31 mouse cellular contexts compared by ENCODE assay signal in genomic region chr3:69869702-69870101, GRCm38 (mm10). TPM values are rescaled to one million over a fixed set of nuclear protein-coding genes. Genes with fewer than 3 reads are reported as not detected.
"Had no signal": no experiment of that assay in that cellular context is flagged by ENCODE, and none has a peak within 500 bp of the region (broad histone marks: within the 10 kb centered on the region; RNA-seq: fewer than 3 reads in every experiment).

No protein-coding gene starts in this region.

- H3K27me3 ChIP-seq: hindbrain, embryonic 12.5 days; kidney, embryonic 15.5 days; limb, embryonic 13.5 days; limb, embryonic 15.5 days; liver, embryonic 13.5 days had no signal

- DNase-seq: gastrocnemius, postnatal 14 days; gastrocnemius, postnatal 36 days; heart, adult 11 months; heart, adult 2 months; heart, postnatal 10 days; heart, postnatal 4 days; kidney, adult 11 months; kidney, adult 2 months; kidney, adult 9 months; kidney, postnatal 14 days; kidney, postnatal 36 days; layer of hippocampus, adult 9-11 months; layer of hippocampus, postnatal 36 days; left cerebral cortex, postnatal 4 days; liver, embryonic 13.5 days had no signal

- H3K27ac ChIP-seq: heart, adult 2 months; heart, embryonic 10.5 days; hindbrain, embryonic 10.5 days; hindbrain, embryonic 12.5 days; hindbrain, embryonic 14.5 days; kidney, embryonic 15.5 days; kidney, postnatal 0 days; limb, embryonic 13.5 days; limb, embryonic 15.5 days; liver, embryonic 13.5 days had no signal

- H3K4me1 ChIP-seq: heart, embryonic 10.5 days; heart, embryonic 12.5 days; hindbrain, embryonic 10.5 days; hindbrain, embryonic 12.5 days; kidney, embryonic 15.5 days; limb, embryonic 13.5 days; limb, embryonic 15.5 days; liver, embryonic 13.5 days had no signal

- ATAC-seq: hindbrain, embryonic 16.5 days; inflammation-experienced regulatory T-cells, adult 6 months had no signal

- H3K4me2 ChIP-seq: heart, embryonic 12.5 days; hindbrain, embryonic 12.5 days; hindbrain, embryonic 14.5 days; kidney, embryonic 15.5 days; limb, embryonic 13.5 days; limb, embryonic 15.5 days; liver, embryonic 11.5 days; liver, embryonic 13.5 days had no signal

- H3K4me3 ChIP-seq: heart, adult 2 months; heart, embryonic 10.5 days; heart, embryonic 12.5 days; hindbrain, embryonic 10.5 days; hindbrain, embryonic 12.5 days; kidney, embryonic 15.5 days; limb, embryonic 13.5 days; limb, embryonic 15.5 days; liver, embryonic 13.5 days had no signal

- H3K36me3 ChIP-seq: heart, embryonic 10.5 days; heart, embryonic 12.5 days; hindbrain, embryonic 10.5 days; hindbrain, embryonic 12.5 days; kidney, embryonic 15.5 days; limb, embryonic 13.5 days; limb, embryonic 15.5 days; liver, embryonic 13.5 days had no signal

- H3K9ac ChIP-seq: heart, embryonic 12.5 days; hindbrain, embryonic 12.5 days; hindbrain, embryonic 14.5 days; kidney, embryonic 15.5 days; limb, embryonic 13.5 days; limb, embryonic 15.5 days; liver, embryonic 13.5 days had no signal

- H3K9me3 ChIP-seq: heart, embryonic 10.5 days; heart, embryonic 12.5 days; hindbrain, embryonic 10.5 days; hindbrain, embryonic 12.5 days; kidney, embryonic 15.5 days; limb, embryonic 13.5 days; limb, embryonic 15.5 days; liver, embryonic 13.5 days had no signal

RNA-seq across cellular contexts. Expression of gene Sptssb, which starts 10.0 kb away (rescaled TPM):
- total RNA-seq: gastrocnemius, adult 18-20 months; gastrocnemius, adult 8-10 months; gastrocnemius, postnatal 14 days; gastrocnemius, postnatal 36 days; heart, adult 2 months; heart, postnatal 10 days; heart, postnatal 25 days; heart, postnatal 4 days had no signal
- polyA plus RNA-seq: gonadal fat pad, adult 2 months; heart, adult 2 months; inflammation-experienced regulatory T-cells, adult 6 months had no signal
